Mouse (Mus musculus) bone marrow, adult 2 months (tissue): ENCODE data around the gene Paf1.

Experiments used
- CTCF ChIP-seq: fragments of 200-500 bp; IDR thresholded peaks from 2 replicates; pipeline ENCODE4 v1.5.1; 2011; ENCODE audit warnings: low read length, control low read depth; ENCODE audit not compliant: control insufficient read depth, insufficient read depth
- POLR2A ChIP-seq: fragments of 200-500 bp; IDR thresholded peaks from 2 replicates; pipeline ENCODE4 v1.6.1; 2011; ENCODE audit warnings: low read depth, mild to moderate bottlenecking, control low read depth, low read length, borderline replicate concordance; ENCODE audit not compliant: control insufficient read depth

- TF ChIP-seq CTCF (peak; percentile 75), POLR2A (peak; percentile 71; the same call in 1 of the 2 replicates)
Observed at GRCm38 (mm10) chr7:28436271-28436904, 43.6 kb downstream of the Paf1 start.
